Mouse (Mus musculus) MN1 (cell line): ENCODE results near the gene Slc19a1.

Experiments used
- DNase-seq: peaks from one replicate; pipeline ENCODE4 v3.0.0-alpha.2; 2016; ENCODE audit warnings: low spot score

Gene Slc19a1

DNA sequence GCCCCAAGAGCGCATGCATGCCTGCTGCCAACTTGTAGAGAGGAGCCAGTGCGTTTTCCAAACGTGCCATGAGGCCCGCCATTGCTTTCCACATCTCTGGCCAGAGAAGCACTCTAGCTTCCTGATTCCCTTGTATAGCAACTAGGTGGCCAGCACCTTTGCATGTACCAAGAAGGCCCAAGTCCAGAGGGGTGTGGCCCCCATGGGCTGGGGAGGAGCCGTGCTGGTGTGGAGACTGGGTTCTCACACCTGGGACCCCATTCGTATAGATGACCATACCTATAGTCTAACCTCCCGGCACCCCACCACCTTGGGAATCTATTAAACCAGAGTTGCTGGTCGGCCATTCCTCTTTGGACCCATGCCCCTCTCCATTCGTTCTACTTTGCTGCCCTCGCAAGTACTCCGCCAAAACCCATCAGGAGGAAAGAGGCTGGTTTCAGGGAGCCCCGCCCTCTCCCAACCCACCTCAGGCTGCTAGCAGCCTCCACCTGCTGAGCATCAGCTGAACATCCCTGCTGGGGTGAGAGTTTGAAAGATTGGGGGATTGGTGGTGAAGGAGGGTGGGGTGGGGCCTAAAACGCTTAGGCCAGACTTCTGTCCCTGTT, at the start of gene Slc19a1:
TSS of gene Slc19a1 (plus strand) at position 474 of the 608 bp plus-strand sequence.
- no peak for DNase-seq

DNA sequence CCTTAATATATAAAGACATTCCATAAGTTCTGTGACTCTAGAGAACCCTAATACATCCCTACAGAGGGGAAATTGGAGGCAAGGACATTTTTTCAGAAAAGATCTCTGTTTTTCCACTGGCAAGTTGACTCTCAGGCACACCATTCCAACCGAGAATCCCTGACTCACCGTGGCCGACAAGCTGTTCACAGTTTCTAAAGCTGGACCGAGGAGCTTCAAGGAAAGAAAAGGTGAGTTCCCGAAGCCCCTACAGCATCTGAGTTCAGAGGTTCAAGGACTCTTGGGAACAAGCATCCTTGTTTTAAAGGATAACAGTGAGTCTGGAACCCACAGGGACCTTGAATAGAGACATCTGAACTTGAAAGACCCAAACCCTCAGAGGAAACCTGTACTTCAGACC, 43.5 kb upstream of the Slc19a1 start:
- DNase-seq: no peak

GRCm38 (mm10) chr10:76992456-76992855, 39.6 kb upstream of the Slc19a1 start:
- no peak for DNase-seq

DNA sequence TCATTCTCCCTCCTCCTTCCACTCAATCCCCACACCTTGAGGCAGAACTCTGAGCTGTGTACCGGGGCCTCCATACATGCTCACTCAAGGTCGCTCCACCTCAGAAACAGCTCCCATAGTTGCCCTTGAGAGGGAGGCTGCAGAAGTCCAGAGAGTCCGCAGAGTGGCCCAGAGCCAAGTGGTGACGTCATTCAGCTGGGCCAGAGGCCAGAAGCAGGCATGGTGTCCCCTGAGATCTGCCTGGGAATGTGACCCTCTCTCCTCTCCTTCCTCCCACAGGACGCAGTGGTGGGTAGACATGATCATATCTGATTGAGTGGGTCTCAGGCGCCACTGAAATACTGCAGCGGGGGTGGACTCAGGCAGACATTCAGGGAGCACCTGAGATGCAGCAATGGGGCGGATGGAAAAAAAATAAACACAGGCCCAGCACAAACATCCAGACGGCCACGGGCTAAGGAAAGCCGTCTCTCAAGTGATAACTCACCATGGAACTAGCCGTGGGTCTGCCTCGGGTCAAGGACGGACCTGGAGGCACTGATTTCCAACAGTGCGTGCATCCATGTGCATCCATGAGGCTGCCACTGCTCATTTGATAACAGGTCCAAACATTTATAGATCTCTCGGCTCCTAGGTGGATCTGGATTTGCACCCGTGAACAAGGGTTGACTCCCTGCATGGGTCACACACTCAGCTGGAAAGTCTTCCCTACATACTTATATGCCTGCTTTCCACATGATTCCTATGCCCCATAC, 34.1 kb upstream of the Slc19a1 start:
- peak; percentile 93 for DNase-seq

DNA sequence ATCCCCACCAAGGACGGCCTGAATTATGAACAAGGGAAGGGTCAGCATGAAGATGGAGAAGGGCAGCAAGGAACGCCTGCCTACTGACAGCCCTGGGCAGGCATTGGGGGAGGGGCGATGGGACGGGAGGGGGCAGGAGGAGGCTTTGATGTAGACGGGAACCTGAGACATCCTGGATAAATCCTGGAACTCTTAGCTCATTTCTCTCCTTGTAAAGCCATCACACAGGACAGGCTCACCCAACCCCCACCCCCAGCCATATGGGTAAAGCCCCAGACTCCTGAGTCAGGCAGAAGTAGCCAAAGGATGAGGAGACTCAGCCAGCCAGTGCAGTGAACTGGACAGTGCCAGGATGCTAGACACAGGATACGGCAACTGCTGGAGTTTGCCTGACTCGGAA, 27.1 kb upstream of the Slc19a1 start:
- DNase-seq: peak; percentile 45

DNA sequence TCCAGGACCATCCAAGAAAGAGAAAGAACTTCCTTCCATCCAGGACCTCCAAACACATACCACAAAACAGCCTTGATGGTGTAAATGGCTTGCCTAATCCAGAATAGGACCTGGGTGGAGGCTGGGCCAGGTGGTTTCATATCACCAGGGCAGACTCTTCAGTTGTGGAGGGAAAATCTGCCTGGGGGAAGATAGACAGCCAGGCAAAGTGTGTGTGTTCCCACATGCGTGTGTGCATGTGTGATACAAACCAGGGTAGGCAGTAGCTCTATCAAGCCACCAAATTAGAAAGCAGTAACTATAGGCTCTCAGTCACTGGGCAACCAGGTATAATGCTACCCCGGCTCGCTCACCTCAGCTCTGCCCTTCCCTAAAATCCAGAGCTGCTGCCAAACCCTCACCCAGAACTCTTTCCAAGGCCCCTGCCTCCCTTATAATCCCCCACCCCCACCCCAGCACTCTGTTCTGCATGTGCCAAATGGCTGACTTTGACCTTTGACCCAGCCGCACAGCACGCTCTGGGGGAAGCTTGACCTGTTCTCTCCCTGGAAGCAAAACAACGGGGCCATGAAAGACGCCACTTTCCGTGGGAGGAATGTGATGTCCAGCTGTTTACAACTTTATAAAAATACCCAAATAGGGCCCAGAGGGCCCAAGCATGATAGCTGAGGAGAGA, 24.5 kb upstream of the Slc19a1 start:
- DNase-seq: no peak

- DNase-seq: peak; percentile 97
These were observed 23.9 kb upstream of the Slc19a1 start for GRCm38 (mm10) chr10:77008109-77008561.

DNA sequence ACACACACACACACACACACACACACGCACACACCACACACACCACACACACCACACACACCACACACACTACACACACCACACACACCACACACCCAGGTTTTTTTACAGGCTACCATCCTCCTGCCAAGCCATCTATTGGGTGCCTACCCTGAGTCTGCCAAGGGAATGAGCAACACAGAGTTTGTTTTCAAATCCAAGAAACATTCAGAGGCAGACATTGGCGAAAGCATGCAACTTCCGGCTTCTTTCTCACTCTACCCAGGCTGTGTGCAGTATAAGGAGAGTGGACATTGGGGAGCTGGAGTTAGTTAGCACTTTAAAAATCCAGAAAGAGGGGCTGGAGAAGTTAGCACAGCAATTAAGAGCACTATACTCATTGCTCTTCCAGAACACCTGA, 23.3 kb upstream of the Slc19a1 start:
- DNase-seq: peak; percentile 54

GRCm38 (mm10) chr10:77011681-77012080, 20.4 kb upstream of the Slc19a1 start:
- DNase-seq: no peak

DNA sequence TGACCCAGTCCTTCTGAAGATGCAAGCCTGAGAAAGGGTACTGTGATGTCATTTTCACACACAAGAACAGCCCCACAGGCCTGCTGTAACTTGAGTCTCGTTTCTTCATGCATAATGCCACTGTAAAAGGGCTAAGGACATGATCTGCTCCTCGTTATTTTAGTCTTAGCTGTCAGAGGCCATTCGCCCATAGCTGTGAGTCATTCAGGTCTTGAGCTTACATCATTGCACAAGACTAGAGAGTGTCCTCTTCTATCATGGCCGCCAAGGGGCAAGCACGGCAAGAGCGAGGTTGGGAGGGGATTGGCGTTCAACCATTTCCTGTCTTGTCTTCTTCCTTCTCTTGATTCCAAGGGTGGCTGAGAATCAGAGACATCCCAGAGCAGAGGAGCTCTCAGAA, 16.0 kb upstream of the Slc19a1 start:
- DNase-seq: peak; percentile 38

DNA sequence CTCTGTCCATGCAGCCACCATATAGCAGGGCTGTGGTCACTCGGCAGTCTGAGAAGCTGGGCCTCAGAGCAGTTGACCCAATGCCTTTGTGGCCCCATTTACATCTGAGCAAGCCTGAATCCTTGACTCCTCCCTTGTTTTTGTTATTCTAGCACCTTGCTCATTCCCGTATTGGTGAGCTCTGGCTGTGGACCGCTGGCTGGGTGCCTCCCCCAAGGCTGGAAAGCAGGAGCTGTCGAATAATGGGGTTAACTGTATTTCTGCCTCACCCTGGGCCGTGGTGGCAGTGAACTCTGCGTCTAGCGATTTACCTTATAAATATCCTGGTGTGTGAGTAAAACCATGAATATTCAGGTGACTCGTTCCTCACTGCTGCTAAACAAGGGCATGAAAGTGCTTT, 15.5 kb upstream of the Slc19a1 start:
- DNase-seq: no peak

GRCm38 (mm10) chr10:77017061-77017460, 15.0 kb upstream of the Slc19a1 start:
- no peak for DNase-seq

GRCm38 (mm10) chr10:77017662-77018061, 14.4 kb upstream of the Slc19a1 start:
- no peak for DNase-seq

DNA sequence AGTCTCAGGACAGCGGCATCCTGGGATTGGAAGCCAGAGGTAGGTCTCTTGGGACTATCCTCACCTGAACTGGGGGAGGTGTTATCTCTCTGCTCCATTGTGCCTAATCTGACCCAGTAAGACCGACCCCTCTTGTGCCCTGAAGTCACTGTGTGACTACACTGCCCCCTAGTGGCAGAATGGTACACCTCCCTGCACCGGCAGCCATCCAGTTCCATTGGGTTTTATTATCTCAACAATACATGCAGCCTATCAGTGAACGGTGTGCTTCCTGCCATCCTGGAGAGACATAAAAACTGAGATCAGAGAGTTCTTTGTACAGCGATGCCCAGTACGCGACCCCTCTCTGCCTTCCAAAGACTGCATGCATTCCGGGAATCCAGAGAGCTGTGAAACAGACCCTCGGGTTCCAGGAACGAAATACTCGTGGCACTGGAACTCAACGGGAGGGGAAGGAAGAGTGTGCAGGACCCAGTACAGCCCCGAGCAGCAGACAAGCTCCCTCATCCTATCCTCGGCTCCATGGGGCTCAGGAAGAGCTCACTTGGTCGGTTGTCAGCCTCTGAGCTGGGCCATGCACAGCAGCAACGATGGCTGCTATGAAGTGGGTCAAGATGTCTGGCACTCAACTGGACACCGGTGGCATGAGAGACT, 10.5 kb upstream of the Slc19a1 start:
- DNase-seq: peak; percentile 83

GRCm38 (mm10) chr10:77022301-77023130, 9.5 kb upstream of the Slc19a1 start:
- no peak for DNase-seq

GRCm38 (mm10) chr10:77024231-77024630, 7.8 kb upstream of the Slc19a1 start:
- DNase-seq: no peak

DNA sequence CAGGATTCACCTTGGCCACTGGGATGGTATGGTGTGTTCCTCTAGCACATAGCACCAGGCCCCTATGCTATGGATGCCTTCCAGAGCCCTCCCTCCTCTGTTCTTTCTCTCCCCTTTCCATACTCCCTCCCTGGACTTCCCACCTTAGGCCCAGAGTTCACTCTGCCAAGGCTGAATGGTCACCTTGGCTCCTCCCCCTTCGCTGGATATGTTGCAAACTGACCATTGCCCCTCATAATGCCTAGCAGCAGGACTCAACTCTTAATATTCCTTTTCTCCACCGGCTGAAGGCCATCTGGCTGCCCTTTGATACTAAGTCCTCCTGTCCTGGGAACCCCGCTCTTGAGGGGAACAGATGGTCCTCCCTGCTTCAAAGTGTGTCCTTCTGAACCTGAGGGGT, 5.1 kb upstream of the Slc19a1 start:
- no peak for DNase-seq

- DNase-seq: no peak
These were observed 3.2 kb upstream of the Slc19a1 start for GRCm38 (mm10) chr10:77028782-77029296.

- DNase-seq: no peak
These were observed 2.3 kb upstream of the Slc19a1 start for GRCm38 (mm10) chr10:77029761-77030160.

DNA sequence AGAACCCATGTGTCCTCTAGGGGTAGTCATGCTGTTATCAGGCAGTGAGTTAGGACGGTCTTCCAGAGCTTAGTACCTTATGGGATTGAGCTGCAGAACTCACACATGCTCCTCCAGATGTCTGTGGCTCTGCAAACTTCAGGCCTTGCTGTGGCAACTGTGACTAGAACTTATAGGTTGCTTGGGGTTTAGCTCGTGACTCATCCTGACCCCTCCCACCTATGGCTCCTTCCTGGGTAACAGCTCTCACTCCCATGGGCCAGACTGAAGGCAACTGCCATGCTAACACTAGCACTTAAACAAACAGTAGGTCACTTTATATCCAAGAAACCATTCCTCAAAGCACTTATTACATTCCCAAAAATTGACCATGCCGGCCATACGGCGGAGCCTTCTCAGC, 1.4 kb upstream of the Slc19a1 start:
- DNase-seq: no peak

DNA sequence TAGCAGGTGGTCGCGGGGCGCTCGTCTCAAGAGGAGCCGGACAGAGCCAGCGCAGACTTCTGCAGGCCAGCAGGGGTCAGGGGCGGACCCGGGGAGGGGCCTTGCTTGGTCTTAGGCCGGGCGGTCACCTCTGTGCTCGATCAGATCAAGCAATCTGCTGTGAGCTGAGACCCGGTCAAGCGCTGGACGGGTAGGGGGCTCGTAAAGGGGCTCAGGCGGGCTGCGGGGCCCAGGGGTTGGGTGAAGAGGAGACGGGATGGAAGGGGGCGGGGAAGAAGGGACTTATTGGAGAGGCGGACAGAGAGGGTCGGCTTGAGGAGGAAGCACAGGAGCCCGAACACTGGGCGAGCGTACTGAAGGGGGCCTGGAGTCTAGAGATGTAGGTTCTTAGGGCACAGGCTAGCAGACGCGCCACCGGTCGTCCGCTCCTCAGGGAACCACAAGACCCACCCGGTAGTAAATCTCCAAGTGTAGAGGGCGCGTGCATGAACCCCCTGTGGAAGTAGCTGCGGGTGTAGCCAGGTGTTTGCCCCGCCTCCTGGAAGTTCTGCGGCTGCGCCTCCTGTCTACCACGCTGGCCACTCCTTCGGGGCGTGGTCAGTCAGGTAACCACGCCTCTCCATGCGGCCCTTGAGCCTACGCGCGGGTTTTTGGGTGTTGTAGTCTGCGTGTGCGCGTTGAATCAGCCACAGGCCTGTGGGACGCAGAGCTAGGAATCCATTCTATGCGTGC, 716 bp downstream of the Slc19a1 start:
- peak; percentile 96 for DNase-seq
